Mouse (Mus musculus) neural tube, embryonic 13.5 days (tissue): ENCODE results near the gene 4930407I10Rik. TPM values are rescaled to one million over a fixed set of nuclear protein-coding genes. Genes with fewer than 3 reads are reported as not detected.

Experiments
- ATAC-seq: fragments of 200-750 bp; cut with Nextera tagmentation; 2 replicates; pipeline ENCODE4 v1.8.0; 2017; ENCODE audit warnings: low read depth, mild to moderate bottlenecking, moderate TSS enrichment, moderate library complexity
- H3K27ac ChIP-seq: fragments of 300-500 bp; sonication (generic); replicated peaks from 2 replicates; pipeline ENCODE4 v1.5.1; 2015; ENCODE audit warnings: moderate library complexity, mild to moderate bottlenecking, inconsistent platforms
- H3K27me3 ChIP-seq: fragments of 300-500 bp; sonication (generic); 2 replicates; pipeline ENCODE4 v1.6.1; 2015; ENCODE audit warnings: mild to moderate bottlenecking, inconsistent platforms
- H3K36me3 ChIP-seq: fragments of 300-500 bp; sonication (generic); 2 replicates; pipeline ENCODE4 v1.6.1; 2015; ENCODE audit warnings: mild to moderate bottlenecking, inconsistent platforms
- H3K4me1 ChIP-seq: fragments of 300-500 bp; sonication (generic); replicated peaks from 2 replicates; pipeline ENCODE4 v1.6.1; 2015; ENCODE audit warnings: inconsistent platforms
- H3K4me2 ChIP-seq: fragments of 300-500 bp; sonication (generic); 2 replicates; pipeline ENCODE4 v1.6.1; 2015; ENCODE audit warnings: inconsistent platforms, mild to moderate bottlenecking, moderate library complexity
- H3K4me3 ChIP-seq: fragments of 300-500 bp; sonication (generic); 2 replicates; pipeline ENCODE4 v1.5.1; 2015; ENCODE audit warnings: mild to moderate bottlenecking, inconsistent platforms
- H3K9ac ChIP-seq: fragments of 300-500 bp; sonication (generic); 2 replicates; pipeline ENCODE4 v1.6.1; 2015; ENCODE audit warnings: moderate library complexity, mild to moderate bottlenecking, inconsistent platforms
- H3K9me3 ChIP-seq: fragments of 300-500 bp; sonication (generic); 2 replicates; pipeline ENCODE4 v1.6.1; 2016; ENCODE audit warnings: inconsistent platforms
- WGBS: fragments of 180-500 bp; shearing (Covaris S2); methylation state at CpG from one replicate; pipeline ENCODE4 v1.1.7; 2015; 5-methylcytosine and 5-hydroxymethylcytosine counted together
- polyA plus RNA-seq: library from polyadenylated mRNA; unstranded; fragments of >200 nt; fragmentation: Nextera tagmentation; extraction: Ambion mirVana; gene quantifications from 2 replicates; pipeline ENCODE4 v1.2.1, GENCODE M21; 2015

Gene 4930407I10Rik
- polyA plus RNA-seq, 1 experiment from 2014 or later, result not detected

GRCm38 (mm10) chr15:82027726-82028125 is 31.2 kb upstream of the 4930407I10Rik start:
- no peaks in the 10 kb centered on the region for H3K9me3 ChIP-seq
- no peaks in the 10 kb centered on the region for H3K4me1 ChIP-seq
- no peak for ATAC-seq
- 92% methylated on average over 7 of the region's 7 CpGs for WGBS
- no peak overlapping the region for H3K4me3 ChIP-seq
- peaks cover 91% of the 10 kb centered on the region for H3K36me3 ChIP-seq
- H3K27me3 ChIP-seq, result no peaks in the 10 kb centered on the region
- no peak overlapping the region for H3K4me2 ChIP-seq
- H3K9ac ChIP-seq, result no peak overlapping the region
- H3K27ac ChIP-seq, result no peak overlapping the region

DNA sequence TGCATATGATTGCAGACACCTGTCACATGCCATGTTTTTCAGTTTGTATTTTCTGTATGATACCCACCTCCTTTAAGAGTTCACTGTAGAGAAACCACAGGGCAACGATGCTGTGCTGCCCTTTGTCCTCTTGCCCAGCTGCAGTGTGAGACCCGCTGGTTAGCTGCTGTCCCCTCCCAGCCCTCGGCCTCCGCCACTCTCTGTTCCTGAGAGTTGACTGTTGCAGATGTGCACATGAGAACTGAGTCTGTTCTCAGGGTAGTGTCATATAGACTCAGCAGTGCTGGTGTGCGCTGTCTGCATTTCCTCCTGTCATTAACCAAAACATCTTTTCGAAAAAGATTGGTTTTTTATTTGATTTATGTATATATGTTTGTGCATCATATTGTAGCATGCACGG is 26.6 kb upstream of the 4930407I10Rik start:
- H3K4me2 ChIP-seq, result no peak overlapping the region
- H3K27ac ChIP-seq, result no peak overlapping the region
- H3K9me3 ChIP-seq, result no peaks in the 10 kb centered on the region
- 87% methylated on average over 7 of the region's 7 CpGs for WGBS
- no peaks in the 10 kb centered on the region for H3K27me3 ChIP-seq
- no peaks in the 10 kb centered on the region for H3K4me1 ChIP-seq
- H3K4me3 ChIP-seq, result no peak overlapping the region
- H3K36me3 ChIP-seq, result peaks cover 84% of the 10 kb centered on the region
- ATAC-seq, result no peak
- H3K9ac ChIP-seq, result no peak overlapping the region

DNA sequence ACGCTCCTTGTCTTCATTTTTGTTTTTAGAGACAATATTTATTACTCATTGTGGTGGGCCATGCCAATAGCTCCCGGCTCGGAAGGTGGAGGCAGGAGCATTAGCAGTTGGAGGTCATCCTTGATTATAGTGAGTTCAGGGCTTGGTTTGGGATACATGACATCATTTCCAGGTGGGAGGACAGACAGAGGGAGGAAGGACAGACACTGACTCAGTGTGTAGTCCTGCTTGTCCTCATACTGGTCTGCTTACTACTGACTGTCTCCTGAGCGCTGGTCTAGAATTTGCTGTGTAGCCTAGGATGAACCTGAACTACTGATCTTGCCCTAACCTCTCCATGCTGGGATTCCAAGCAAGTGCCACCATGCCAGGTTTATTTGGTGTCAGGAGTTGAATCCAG is 25.2 kb upstream of the 4930407I10Rik start, which contains the start of gene Desi1:
Gene Desi1, minus strand, starts transcription at position 101 of the 400 bp plus-strand sequence.
- Histone ChIP-seq H3K4me1 (no peaks in the 10 kb centered on the region), H3K9ac (no peak within 1 kb of the TSS), H3K27me3 (no peaks in the 10 kb centered on the region), H3K4me3 (no peak within 1 kb of the TSS), H3K4me2 (no peak within 1 kb of the TSS), H3K36me3 (peaks cover 88% of the 10 kb centered on the region), H3K9me3 (no peaks in the 10 kb centered on the region), H3K27ac (no peak within 1 kb of the TSS)
- ATAC-seq, result no peak
- 91% methylated on average over 4 of the region's 4 CpGs for WGBS

DNA sequence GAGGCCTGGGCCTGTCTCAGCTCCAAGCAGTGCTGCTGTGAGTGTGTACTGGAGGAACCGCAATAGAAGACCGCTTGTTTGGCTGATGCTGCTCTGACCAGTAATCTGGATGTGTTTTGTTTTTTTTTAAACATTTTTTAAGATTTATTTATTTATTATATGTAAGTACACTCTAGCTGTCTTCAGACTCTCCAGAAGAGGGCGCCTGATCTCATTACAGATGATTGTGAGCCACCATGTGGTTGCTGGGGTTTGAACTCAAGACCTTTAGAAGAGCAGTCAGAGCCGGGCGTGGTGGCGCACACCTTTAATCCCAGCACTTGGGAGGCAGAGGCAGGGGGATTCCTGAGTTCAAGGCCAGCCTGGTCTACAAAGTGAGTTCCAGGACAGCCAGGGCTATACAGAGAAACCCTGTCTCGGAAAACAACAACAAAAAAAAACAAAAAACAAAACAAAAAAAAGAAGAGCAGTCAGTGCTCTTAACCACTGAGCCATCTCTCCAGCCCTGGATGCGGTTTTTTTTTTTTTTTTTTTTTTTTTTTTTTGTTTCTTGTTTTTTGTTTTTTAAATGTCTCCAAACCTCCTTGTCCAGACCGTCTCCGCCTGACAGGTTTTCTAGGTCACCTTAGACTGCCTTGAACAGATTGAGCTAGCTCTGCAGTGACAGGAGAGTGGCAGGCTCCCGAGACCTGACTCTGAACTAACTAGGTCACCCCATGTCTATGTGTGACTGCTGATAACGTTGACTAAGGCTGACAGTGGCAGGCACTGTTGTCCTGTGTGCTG is 22.9 kb upstream of the 4930407I10Rik start:
- no peaks in the 10 kb centered on the region for H3K27me3 ChIP-seq
- ATAC-seq, result no peak

GRCm38 (mm10) chr15:82040650-82041049 is 18.3 kb upstream of the 4930407I10Rik start:
- peak; percentile 53; the same call in 1 of the 2 replicates for ATAC-seq
- H3K9ac ChIP-seq, result no peak overlapping the region
- no peak overlapping the region for H3K27ac ChIP-seq
- 100% methylated on average over 1 of the region's 1 CpGs for WGBS
- peaks cover 64% of the 10 kb centered on the region for H3K36me3 ChIP-seq
- H3K9me3 ChIP-seq, result no peaks in the 10 kb centered on the region
- peaks cover 15% of the 10 kb centered on the region for H3K4me1 ChIP-seq
- H3K4me3 ChIP-seq, result no peak overlapping the region
- no peak overlapping the region for H3K4me2 ChIP-seq
- H3K27me3 ChIP-seq, result no peaks in the 10 kb centered on the region

More for the DNA sequence above, 22.9 kb upstream of the 4930407I10Rik start:
- H3K4me2 ChIP-seq, result no peak overlapping the region
- H3K4me3 ChIP-seq, result no peak overlapping the region
- H3K9ac ChIP-seq, result no peak overlapping the region
- H3K4me1 ChIP-seq, result no peaks in the 10 kb centered on the region
- peaks cover 86% of the 10 kb centered on the region for H3K36me3 ChIP-seq
- H3K9me3 ChIP-seq, result no peaks in the 10 kb centered on the region
- 80% methylated on average over 12 of the region's 12 CpGs for WGBS
- no peak overlapping the region for H3K27ac ChIP-seq

DNA sequence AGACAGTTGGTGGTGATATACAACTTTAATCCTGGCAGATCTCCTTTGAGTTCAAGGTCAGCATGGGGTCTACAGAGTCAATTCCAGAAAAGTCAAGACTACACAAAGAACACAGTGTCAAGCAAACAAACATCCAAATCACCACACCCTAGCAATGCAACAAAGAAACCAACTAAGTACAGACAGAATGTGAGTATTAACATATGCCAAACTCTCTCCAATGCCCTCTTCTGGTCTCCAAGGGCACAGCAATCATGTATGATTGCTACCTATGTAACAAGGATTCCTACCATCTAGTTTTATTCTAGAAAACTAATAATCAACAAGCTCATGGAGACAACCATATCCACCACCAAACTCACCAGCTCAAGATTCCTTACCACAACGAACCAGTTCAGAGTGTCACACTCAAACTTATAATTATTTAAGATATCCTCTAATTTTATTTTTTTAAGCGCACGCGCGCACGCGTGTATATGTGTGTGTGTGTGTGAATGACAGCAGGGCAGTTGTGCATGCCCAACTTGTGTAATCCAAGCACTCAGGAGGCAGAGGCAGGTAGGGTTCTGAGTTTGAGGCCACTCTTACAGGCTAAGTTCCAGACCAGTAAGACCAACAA is 14.7 kb upstream of the 4930407I10Rik start:
- 0 out of 2 replicates have a peak, but pooled peaks cover 6% of the 10 kb centered on the region for H3K27me3 ChIP-seq
- peaks cover 32% of the 10 kb centered on the region for H3K36me3 ChIP-seq
- H3K4me2 ChIP-seq, result no peak overlapping the region
- 97% methylated on average over 7 of the region's 7 CpGs for WGBS
- H3K4me1 ChIP-seq, result peaks cover 31% of the 10 kb centered on the region
- no peak overlapping the region for H3K9ac ChIP-seq
- no peak overlapping the region for H3K4me3 ChIP-seq
- no peak overlapping the region for H3K27ac ChIP-seq
- no peak for ATAC-seq
- no peaks in the 10 kb centered on the region for H3K9me3 ChIP-seq

- Histone ChIP-seq H3K27ac (no peak overlapping the region), H3K36me3 (peaks cover 15% of the 10 kb centered on the region), H3K9me3 (no peaks in the 10 kb centered on the region), H3K4me3 (peak overlapping the region; percentile 94), H3K9ac (peak overlapping the region; percentile 96), H3K4me1 (peaks cover 31% of the 10 kb centered on the region), H3K27me3 (0 out of 2 replicates have a peak, but pooled peaks cover 11% of the 10 kb centered on the region), H3K4me2 (peak overlapping the region; percentile 98)
- ATAC-seq, result peak; percentile 17; the same call in 1 of the 2 replicates
- 5% methylated on average over 26 of the region's 26 CpGs for WGBS
These were observed 12.6 kb upstream of the 4930407I10Rik start for GRCm38 (mm10) chr15:82046246-82046891.

DNA sequence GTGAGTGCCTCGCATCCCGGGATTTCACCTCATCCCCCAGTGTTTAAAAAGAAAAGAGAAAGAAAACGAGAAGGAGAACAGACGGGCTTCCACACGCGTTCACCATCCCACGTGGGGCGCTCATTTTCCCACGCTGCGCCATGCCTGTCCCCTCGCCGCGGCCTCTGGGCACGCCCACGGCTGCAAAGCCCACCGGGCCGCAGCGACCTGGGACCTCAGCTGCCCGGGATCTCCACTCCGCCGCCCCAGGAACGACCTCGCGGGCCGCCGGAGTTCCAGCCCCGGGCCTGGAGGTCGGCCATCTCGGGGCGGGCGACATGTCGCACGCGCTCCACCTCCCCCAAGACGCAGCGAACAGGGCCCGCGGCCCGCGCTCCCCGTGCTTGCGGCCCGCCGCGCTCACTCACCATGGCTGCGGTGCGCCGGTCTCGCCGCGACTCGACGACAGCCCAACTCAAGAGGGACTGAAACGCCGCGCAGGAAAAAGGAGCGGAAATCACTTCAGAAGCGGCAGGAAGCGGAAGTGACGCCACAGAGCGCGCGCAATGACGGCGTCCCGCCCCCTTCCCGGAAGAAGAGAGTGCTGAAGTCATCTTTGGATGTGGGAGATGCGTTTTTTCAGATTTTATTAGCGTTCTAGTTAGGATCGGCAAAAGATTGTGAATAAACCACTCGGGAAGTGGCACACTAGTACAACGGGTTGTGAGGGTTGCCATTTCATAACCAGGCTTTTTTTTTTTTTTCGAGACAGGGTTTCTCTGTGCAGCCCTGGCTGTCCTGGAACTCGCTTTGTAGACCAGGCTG is 11.7 kb upstream of the 4930407I10Rik start, which contains the start of gene Snu13:
Gene Snu13, minus strand, starts transcription at position 519 of the 804 bp plus-strand sequence.
- H3K4me3 ChIP-seq, result peak within 1 kb of the TSS; percentile 94
- peaks cover 14% of the 10 kb centered on the region for H3K36me3 ChIP-seq
- H3K9me3 ChIP-seq, result no peaks in the 10 kb centered on the region
- H3K4me2 ChIP-seq, result peak within 1 kb of the TSS; percentile 98
- peak within 1 kb of the TSS; percentile 96 for H3K9ac ChIP-seq
- H3K27ac ChIP-seq, result peak within 1 kb of the TSS; percentile 89
- peaks cover 14% of the 10 kb centered on the region for H3K27me3 ChIP-seq
- ATAC-seq, result peak; percentile 87
- H3K4me1 ChIP-seq, result peaks cover 31% of the 10 kb centered on the region
- under 1% methylated on average over 74 of the region's 74 CpGs for WGBS

- H3K27ac ChIP-seq, result no peak overlapping the region
- H3K36me3 ChIP-seq, result no peaks in the 10 kb centered on the region
- H3K9ac ChIP-seq, result no peak overlapping the region
- ATAC-seq, result no peak
- peaks cover 4% of the 10 kb centered on the region; the same call in 1 of the 2 replicates for H3K4me1 ChIP-seq
- no peak overlapping the region for H3K4me3 ChIP-seq
- H3K4me2 ChIP-seq, result no peak overlapping the region
- WGBS, result 62% methylated on average over 5 of the region's 5 CpGs
- H3K9me3 ChIP-seq, result no peaks in the 10 kb centered on the region
- H3K27me3 ChIP-seq, result peaks cover 23% of the 10 kb centered on the region
These were observed 6.4 kb upstream of the 4930407I10Rik start for GRCm38 (mm10) chr15:82052544-82052943.

- Histone ChIP-seq H3K27me3 (peaks cover 44% of the 10 kb centered on the region), H3K36me3 (no peaks in the 10 kb centered on the region), H3K4me2 (no peak overlapping the region), H3K4me3 (no peak overlapping the region), H3K4me1 (no peaks in the 10 kb centered on the region), H3K27ac (no peak overlapping the region), H3K9me3 (no peaks in the 10 kb centered on the region), H3K9ac (no peak overlapping the region)
- no peak for ATAC-seq
- 73% methylated on average over 14 of the region's 14 CpGs for WGBS
These were observed 5.0 kb downstream of the 4930407I10Rik start for GRCm38 (mm10) chr15:82063909-82064308.

GRCm38 (mm10) chr15:82065511-82065910 is 6.6 kb downstream of the 4930407I10Rik start:
- Histone ChIP-seq H3K27me3 (peaks cover 60% of the 10 kb centered on the region), H3K4me2 (no peak overlapping the region)

More at GRCm38 (mm10) chr15:82065511-82065910, 6.6 kb downstream of the 4930407I10Rik start:
- WGBS, result 17% methylated on average over 7 of the region's 7 CpGs
- ATAC-seq, result no peak
- H3K27ac ChIP-seq, result no peak overlapping the region
- 0 out of 2 replicates have a peak, but pooled peaks cover 4% of the 10 kb centered on the region for H3K4me1 ChIP-seq
- no peaks in the 10 kb centered on the region for H3K36me3 ChIP-seq
- H3K9me3 ChIP-seq, result no peaks in the 10 kb centered on the region
- peak overlapping the region; percentile 17; the same call in 1 of the 2 replicates for H3K9ac ChIP-seq
- H3K4me3 ChIP-seq, result no peak overlapping the region
